Mouse (Mus musculus): ENCODE measurements around the gene Ak1. TPM values are rescaled to one million over a fixed set of nuclear protein-coding genes. Genes with fewer than 3 reads are reported as not detected.

The Ak1 gene
- polyA plus RNA-seq, 1 experiment from 2014 or later = 99.0 TPM

DNA sequence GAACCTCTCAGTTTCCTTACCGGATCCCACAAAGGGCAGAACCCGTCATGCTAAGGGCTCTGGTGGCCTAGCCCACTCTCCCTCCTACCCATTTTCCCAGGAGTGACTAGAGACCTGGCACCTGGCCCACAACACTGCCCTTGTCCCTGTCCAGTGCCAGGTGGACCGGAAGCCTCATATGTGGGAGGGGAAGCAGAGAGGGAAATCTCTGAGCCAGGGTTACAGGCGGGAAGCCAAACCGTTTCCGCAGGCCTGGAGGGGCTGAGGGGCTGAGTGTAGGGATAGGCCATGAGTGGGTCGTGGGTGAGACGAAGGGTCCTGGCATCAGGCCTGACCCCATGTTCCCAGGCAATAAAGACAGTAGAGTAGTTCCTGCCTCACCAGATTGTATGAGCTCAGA, 23.1 kb upstream of the Ak1 start:
- in situ Hi-C loops (cut with MboI; ENCODE audit: low pct_unique_long_range_greater_than_20kb) = no loop called here
- POLR2A ChIA-PET = no interaction called here
- CTCF ChIA-PET = no interaction called here
- H3K27me3 ChIP-seq = no peaks in the 10 kb centered on the region
- no peak for TF ChIP-seq CTCF (IDR thresholded peaks at IDR 0.05)
- no peak for ATAC-seq
- DNase-seq (ENCODE audit: low read depth, low spot score) = no peak

DNA sequence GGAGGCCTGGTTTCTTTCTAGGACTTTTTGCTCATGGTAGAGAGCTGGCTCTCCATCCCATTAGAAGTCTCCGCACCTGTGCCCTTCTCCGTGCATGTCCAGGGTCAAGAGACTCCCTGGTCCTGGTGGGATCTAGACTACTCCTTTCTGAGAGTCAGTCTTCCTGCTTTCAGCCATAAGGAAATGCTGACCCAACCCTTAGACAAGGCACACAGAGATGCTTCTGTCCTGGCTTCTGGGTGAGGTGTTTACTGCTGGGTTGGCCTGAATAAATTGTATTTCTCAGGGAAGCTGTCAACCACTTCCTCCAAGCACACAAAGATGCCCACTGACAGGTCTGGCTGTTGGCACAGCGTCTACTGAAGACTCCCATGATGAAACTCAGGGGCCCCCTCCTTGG, 22.1 kb upstream of the Ak1 start, which contains the start of gene St6galnac6:
St6galnac6 (plus strand) TSS at position 301 of the 400 bp plus-strand sequence.
- POLR2A ChIA-PET = no interaction called here
- CTCF ChIA-PET = no interaction called here
- in situ Hi-C loops (cut with MboI; ENCODE audit: low pct_unique_long_range_greater_than_20kb) = no loop called here
- ATAC-seq = no peak
- no peak for DNase-seq (ENCODE audit: low read depth, low spot score)
- H3K27me3 ChIP-seq = no peaks in the 10 kb centered on the region
- TF ChIP-seq CTCF (IDR thresholded peaks at IDR 0.05) = no peak

DNA sequence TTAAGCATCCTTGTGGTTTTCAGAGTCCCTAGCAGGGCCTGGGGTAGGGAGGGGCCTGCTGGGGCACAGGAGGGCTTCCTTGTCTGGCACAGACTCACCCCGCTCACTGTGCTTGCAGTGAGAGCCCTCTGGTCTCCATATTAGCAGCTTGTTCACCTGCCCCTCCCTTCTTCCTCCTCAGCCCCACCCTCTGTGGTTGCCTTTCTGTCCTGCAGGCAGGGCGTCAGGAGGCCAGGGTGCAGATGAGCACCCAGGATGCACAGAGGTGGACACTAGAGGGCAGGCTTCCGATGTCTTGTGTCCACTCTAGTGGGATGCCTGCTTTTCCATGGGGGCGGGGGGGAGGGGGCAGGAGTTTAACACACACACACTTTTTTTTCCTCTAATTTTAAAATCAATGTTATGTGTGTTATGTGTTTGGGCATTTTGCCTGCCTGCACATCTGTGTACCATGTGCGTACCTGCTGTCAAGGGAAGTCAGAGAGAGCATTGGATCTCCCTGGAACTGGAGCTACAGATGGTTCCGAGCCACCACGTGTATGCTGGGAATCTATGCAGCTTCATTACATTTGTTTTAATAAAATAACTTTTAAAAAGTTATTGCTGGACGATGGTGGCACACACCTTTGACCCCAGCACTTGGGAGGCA, 20.0 kb upstream of the Ak1 start:
- in situ Hi-C loops (cut with MboI; ENCODE audit: low pct_unique_long_range_greater_than_20kb) = no loop called here
- H3K27me3 ChIP-seq = no peaks in the 10 kb centered on the region
- DNase-seq (ENCODE audit: low read depth, low spot score) (no peak), ATAC-seq (no peak)
- POLR2A ChIA-PET = interaction anchor here (1.5 kb wide), 1 partner anchor 10 kb away, joined by 3 read pairs; no protein-coding TSS in a partner anchor
- CTCF ChIA-PET = interaction anchor here (1.3 to 1.9 kb wide), 3 partner anchors 11 to 850 kb away, joined by 3 to 14 read pairs (median 7); no protein-coding TSS in a partner anchor
- no peak for TF ChIP-seq CTCF (IDR thresholded peaks at IDR 0.05)

DNA sequence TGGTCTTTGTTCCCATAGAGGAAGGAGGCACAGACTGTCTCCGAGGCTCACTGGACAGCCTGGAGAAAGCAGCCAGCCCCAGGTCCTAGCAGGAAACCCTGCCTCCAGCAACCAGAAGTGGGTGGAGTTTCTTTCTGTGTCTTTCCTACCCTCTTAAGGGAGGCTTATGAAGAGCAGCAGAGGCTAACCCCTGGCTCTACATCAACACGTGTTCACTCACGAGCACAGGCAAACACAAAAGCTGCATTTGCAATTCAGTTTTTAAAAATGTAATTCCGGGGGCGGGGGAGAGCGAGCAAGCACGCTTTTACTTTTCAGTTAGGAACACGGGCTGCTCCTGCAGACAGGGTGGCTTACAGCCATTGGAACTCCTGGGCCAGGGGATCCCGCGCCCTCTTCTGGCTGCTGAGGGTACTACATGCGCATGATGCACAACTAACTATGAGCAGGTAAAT, 18.9 kb upstream of the Ak1 start:
- no peak for TF ChIP-seq CTCF (IDR thresholded peaks at IDR 0.05)
- no peak for DNase-seq (ENCODE audit: low read depth, low spot score)
- ChIA-PET POLR2A (no interaction called here), CTCF (interaction anchor here (0.6 to 1.9 kb wide), 3 partner anchors 8 to 19 kb away, joined by 3 to 14 read pairs (median 7); no protein-coding TSS in a partner anchor)
- in situ Hi-C loops (cut with MboI; ENCODE audit: low pct_unique_long_range_greater_than_20kb) = no loop called here
- H3K27me3 ChIP-seq = no peaks in the 10 kb centered on the region
- no peak for ATAC-seq

DNA sequence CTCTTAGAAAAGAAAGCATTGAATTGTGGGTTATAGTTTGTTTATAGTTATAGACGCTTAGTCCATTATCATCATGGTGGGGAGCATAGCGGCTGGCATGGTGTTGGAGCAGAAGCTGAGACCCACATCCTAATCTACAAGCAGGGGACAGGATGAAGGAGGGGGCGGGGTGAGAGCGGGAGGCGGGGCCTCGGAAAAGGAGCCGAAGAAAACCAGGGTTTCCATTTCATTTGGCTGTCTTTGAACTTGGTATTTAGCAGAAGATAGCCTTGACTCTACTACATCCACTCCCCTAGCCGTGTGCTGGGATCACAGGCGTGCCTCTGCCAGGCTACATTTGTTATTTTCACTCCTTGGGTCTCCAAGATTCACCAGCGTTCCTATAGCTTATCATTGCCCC, 16.9 kb upstream of the Ak1 start:
- ChIA-PET POLR2A (no interaction called here), CTCF (no interaction called here)
- no peak for DNase-seq (ENCODE audit: low read depth, low spot score)
- in situ Hi-C loops (cut with MboI; ENCODE audit: low pct_unique_long_range_greater_than_20kb) = no loop called here
- no peak for ATAC-seq
- H3K27me3 ChIP-seq = no peaks in the 10 kb centered on the region
- TF ChIP-seq CTCF (IDR thresholded peaks at IDR 0.05) = no peak

DNA sequence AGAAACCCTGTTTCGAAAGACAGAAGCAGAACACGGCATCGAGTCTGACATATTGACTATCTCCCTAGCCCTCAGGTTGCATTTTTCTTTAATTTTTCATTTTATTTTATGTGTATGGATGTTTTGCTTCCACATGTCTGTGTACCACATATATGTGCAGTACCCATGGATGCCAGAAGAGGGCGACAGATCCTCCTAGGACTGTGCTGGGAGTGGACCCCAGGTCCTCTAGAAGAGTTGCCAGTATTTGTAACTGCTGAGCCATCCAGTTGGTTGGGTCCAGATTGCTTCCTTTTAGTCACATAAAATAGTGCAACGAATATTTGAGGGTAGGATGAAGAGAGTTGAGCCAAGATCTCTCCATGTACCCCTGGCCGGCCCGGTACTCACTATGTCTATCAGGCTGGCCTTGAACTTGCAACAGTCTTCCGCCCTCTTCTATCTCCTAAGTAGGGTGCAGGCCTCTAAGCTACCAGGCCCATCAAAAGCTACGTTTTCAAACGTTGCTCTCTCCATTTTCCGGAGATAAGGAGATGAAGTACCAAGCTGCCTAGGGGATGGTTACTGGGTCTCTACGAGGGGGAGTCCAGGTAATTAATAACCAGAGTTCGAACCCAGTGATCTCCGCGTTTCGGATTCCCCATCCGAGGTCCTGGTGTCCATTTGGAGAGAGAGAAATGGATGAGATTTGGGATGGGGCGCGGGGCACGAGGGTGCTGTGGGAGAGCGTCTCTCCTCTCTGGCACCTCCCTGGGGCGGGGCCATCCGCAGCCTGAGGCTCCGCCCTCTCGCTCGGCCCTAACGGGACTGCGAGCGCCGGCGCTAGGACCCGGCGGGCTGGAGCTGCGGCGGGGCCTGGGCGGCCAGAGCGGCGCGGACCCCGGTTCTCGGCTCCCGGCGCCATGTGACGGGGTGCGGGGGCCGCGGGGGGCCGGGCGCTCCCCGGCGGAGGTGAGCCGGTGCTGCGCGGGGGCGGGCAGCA, 15.1 kb upstream of the Ak1 start:
- ChIA-PET CTCF (interaction anchor here (1.2 to 1.8 kb wide), 2 partner anchors 13 to 23 kb away, joined by 3 to 4 read pairs; no protein-coding TSS in a partner anchor), POLR2A (interaction anchor here (1.3 kb wide), 1 partner anchor 11 kb away, joined by 3 read pairs; no protein-coding TSS in a partner anchor)
- in situ Hi-C loops (cut with MboI; ENCODE audit: low pct_unique_long_range_greater_than_20kb) = no loop called here
- ATAC-seq (peak; percentile 74), DNase-seq (ENCODE audit: low read depth, low spot score) (no peak)
- TF ChIP-seq CTCF (IDR thresholded peaks at IDR 0.05) = no peak
- no peaks in the 10 kb centered on the region for H3K27me3 ChIP-seq

DNA sequence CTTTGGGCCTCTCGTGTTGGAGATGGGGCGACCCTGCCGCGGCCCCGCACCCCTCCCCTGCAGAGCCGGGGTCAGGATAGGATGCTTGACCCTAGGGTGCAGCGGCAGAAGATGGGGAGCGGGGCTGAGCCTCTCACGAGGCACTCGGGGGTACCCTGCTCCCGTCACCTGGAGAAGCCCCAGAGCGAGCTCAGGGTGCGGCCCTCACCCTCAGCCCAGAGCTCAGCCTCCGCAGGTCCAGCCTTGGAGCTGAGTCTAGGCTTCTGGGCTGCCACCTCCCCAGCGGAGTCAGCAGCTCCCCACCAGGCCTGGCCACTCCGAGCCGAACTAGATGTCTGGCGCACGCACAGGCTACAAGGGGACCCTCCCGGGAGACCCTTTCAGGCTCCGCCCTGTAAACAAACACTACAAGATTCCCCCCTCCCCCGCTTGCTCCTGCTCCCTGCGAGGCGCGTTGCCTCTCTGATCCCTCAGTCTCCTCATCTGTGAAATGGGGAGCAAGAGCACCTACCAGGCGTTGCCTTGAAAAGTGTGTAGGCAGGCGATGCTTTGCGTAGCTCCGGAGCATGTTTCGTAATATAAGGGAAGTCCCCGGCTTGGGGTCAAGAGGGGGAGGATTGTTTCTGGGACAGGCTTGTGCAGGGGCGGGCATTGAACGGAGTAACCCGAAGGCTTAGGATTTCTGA, 14.2 kb upstream of the Ak1 start:
- no peak for TF ChIP-seq CTCF (IDR thresholded peaks at IDR 0.05)
- H3K27me3 ChIP-seq = no peaks in the 10 kb centered on the region

DNA sequence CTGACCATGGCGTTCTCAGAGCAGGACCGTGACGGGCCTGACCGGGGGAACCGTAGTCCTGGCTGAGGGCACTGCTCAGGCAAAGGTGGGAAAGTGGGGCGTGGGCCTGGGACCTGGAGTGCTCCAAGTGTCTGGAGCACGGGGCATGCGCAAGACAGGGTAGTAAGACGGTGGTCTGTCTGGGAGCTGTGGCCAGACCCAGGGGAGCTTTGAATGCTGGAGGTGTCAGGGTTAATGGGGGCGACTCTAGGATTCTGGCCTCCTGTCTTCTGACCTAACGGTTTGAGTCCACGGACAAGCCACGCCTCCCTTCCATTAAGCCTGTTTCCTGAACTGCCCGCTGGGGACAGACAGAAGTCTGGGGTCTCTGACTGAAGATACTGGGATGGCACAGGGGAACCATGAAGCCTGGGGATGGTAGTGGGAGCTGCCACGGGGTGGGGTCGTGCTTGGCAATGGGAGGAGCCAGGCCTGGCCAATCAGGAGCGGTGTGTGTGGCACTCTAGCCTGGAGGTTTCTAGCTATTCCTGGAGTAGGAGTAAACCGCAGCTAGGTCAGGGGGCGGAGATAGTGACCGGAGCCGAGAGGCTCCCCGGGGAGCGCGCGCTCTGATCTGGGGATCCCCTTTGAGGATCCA, 13.3 kb upstream of the Ak1 start:
- TF ChIP-seq CTCF (IDR thresholded peaks at IDR 0.05) = no peak
- DNase-seq (ENCODE audit: low read depth, low spot score) (no peak), ATAC-seq (peak; percentile 49)
- in situ Hi-C loops (cut with MboI; ENCODE audit: low pct_unique_long_range_greater_than_20kb) = no loop called here
- ChIA-PET CTCF (interaction anchor here (1.0 to 1.8 kb wide), 5 partner anchors 16 to 81 kb away, joined by 3 to 5 read pairs (median 4); no protein-coding TSS in a partner anchor), POLR2A (interaction anchor here (0.9 to 1.3 kb wide), 3 partner anchors 13 to 86 kb away, joined by 3 read pairs; no protein-coding TSS in a partner anchor)
- no peaks in the 10 kb centered on the region for H3K27me3 ChIP-seq

More for the DNA sequence above, 14.2 kb upstream of the Ak1 start:
- CTCF ChIA-PET = interaction anchor here (1.0 to 1.8 kb wide), 4 partner anchors 14 to 25 kb away, joined by 3 to 5 read pairs (median 4); no protein-coding TSS in a partner anchor
- in situ Hi-C loops (cut with MboI; ENCODE audit: low pct_unique_long_range_greater_than_20kb) = no loop called here
- DNase-seq (ENCODE audit: low read depth, low spot score) (no peak), ATAC-seq (peak; percentile 22)
- POLR2A ChIA-PET = interaction anchor here (0.9 to 1.3 kb wide), 3 partner anchors 12 to 87 kb away, joined by 3 read pairs; no protein-coding TSS in a partner anchor

DNA sequence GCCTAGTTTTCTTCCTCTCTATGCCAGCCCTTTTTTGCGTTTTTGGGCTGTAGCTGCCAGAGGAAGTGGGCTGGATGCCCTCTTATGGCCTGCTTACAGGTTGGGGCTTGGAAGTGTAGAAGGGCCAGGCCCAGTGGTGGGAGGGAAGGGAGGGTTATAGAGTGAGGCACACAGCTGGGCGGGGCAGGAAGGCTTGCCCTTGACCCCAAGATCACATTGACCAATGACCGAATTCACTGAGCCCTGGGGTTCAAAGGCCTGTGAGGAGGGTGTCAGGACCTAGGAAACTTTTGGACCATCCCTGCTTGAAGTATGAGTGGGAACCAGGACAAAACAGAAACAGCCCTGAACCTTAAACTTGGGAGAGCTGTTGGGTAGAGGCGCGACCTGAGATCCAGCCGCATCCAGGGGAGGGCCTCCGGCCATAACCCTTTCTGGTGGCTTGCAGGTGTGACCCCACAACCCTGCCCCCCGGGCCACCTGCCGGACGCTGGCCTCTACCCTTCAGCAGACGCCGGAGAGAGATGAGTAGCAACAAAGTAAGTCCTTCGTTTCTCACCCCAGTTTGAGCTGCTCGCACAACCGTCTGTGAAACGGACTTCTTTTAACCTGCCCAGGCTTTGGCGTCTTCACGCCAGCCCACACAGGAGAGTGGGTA, 12.7 kb upstream of the Ak1 start:
- DNase-seq (ENCODE audit: low read depth, low spot score) (no peak), ATAC-seq (peak; percentile 2)
- in situ Hi-C loops (cut with MboI; ENCODE audit: low pct_unique_long_range_greater_than_20kb) = no loop called here

More for the DNA sequence above, 12.7 kb upstream of the Ak1 start:
- no peaks in the 10 kb centered on the region for H3K27me3 ChIP-seq
- TF ChIP-seq CTCF (IDR thresholded peaks at IDR 0.05) = no peak
- POLR2A ChIA-PET = interaction anchor here (0.9 to 1.5 kb wide), 2 partner anchors 18 to 23 kb away, joined by 3 read pairs; no protein-coding TSS in a partner anchor
- CTCF ChIA-PET = interaction anchor here (0.8 to 1.8 kb wide), 5 partner anchors 15 to 80 kb away, joined by 3 to 5 read pairs (median 4); no protein-coding TSS in a partner anchor

Data from Patski (cell line).